Mouse (Mus musculus) heart, embryonic 15.5 days (tissue): Measurements from ENCODE around the gene Capn1. TPM values are rescaled to one million over a fixed set of nuclear protein-coding genes. Genes with fewer than 3 reads are reported as not detected.
"Not testable (repeated sequence)": the region's sequence is repeated elsewhere in the genome, so short reads cannot be mapped to it uniquely, and the experiment has no call there.

Experiments
- ATAC-seq: fragments of 200-750 bp; cut with Nextera tagmentation; replicated peaks from 2 replicates; pipeline ENCODE4 v1.8.0; 2017; ENCODE audit warnings: low read depth, moderate TSS enrichment; ENCODE audit not compliant: insufficient number of reproducible peaks, insufficient read depth, low FRiP score
- H3K27ac ChIP-seq: fragments of 300-500 bp; sonication (generic); 2 replicates; pipeline ENCODE4 v1.5.1; 2015; ENCODE audit warnings: mild to moderate bottlenecking, inconsistent platforms
- H3K27me3 ChIP-seq: fragments of 300-500 bp; sonication (generic); 2 replicates; pipeline ENCODE4 v1.6.1; 2015; ENCODE audit warnings: inconsistent platforms
- H3K36me3 ChIP-seq: fragments of 300-500 bp; sonication (generic); 2 replicates; pipeline ENCODE4 v1.6.1; 2015; ENCODE audit warnings: mild to moderate bottlenecking, inconsistent platforms
- H3K4me1 ChIP-seq: fragments of 300-500 bp; sonication (generic); replicated peaks from 2 replicates; pipeline ENCODE4 v1.6.1; 2015; ENCODE audit warnings: inconsistent platforms
- H3K4me2 ChIP-seq: fragments of 300-500 bp; sonication (generic); 2 replicates; pipeline ENCODE4 v1.6.1; 2015; ENCODE audit warnings: inconsistent platforms, mild to moderate bottlenecking, moderate library complexity
- H3K4me3 ChIP-seq: fragments of 300-500 bp; sonication (generic); 2 replicates; pipeline ENCODE4 v1.5.1; 2015; ENCODE audit warnings: mild to moderate bottlenecking, inconsistent platforms
- H3K9ac ChIP-seq: fragments of 300-500 bp; sonication (generic); 2 replicates; pipeline ENCODE4 v1.6.1; 2015; ENCODE audit warnings: mild to moderate bottlenecking, inconsistent platforms
- H3K9me3 ChIP-seq: fragments of 300-500 bp; sonication (generic); replicated peaks from 2 replicates; pipeline ENCODE4 v1.6.1; 2016; ENCODE audit warnings: inconsistent platforms
- WGBS: fragments of 180-500 bp; shearing (Covaris S2); methylation state at CpG from one replicate; pipeline ENCODE4 v1.1.7; 2015; ENCODE audit warnings: mixed read lengths; 5-methylcytosine and 5-hydroxymethylcytosine counted together
- polyA plus RNA-seq: library from polyadenylated mRNA; unstranded; fragments of >200 nt; fragmentation: Nextera tagmentation; extraction: Ambion mirVana; gene quantifications from 2 replicates; pipeline ENCODE4 v1.2.1, GENCODE M21; 2015

Capn1 gene
- polyA plus RNA-seq, 1 experiment from 2014 or later: 6.6 TPM

DNA sequence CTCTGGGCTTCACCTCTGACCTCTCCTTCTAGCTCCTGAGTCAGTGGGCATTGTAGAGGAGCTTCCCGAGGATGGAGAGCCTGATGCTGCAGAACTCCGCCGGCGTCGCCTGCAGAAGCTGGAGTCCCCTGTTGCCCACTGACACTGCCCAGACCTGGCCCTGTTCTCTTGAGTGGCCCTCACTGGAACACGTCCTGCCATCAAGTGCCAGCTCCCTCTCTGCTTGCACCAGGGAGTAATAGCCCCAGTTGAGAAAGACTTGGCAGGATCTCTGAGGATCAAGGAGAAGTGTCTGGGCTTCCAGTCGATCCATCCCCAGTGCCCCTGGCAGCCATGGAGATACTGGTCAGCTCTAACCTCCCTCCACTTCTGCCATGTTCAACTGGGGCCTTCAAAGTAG lies 36.8 kb upstream of the Capn1 start:
- Histone ChIP-seq H3K4me1 (peaks cover 20% of the 10 kb centered on the region), H3K4me3 (no peak overlapping the region), H3K9ac (no peak overlapping the region), H3K9me3 (no peaks in the 10 kb centered on the region), H3K4me2 (no peak overlapping the region), H3K27ac (no peak overlapping the region), H3K27me3 (no peaks in the 10 kb centered on the region), H3K36me3 (peaks cover 76% of the 10 kb centered on the region)
- 82% methylated on average over 7 of the region's 7 CpGs for WGBS
- no peak for ATAC-seq

DNA sequence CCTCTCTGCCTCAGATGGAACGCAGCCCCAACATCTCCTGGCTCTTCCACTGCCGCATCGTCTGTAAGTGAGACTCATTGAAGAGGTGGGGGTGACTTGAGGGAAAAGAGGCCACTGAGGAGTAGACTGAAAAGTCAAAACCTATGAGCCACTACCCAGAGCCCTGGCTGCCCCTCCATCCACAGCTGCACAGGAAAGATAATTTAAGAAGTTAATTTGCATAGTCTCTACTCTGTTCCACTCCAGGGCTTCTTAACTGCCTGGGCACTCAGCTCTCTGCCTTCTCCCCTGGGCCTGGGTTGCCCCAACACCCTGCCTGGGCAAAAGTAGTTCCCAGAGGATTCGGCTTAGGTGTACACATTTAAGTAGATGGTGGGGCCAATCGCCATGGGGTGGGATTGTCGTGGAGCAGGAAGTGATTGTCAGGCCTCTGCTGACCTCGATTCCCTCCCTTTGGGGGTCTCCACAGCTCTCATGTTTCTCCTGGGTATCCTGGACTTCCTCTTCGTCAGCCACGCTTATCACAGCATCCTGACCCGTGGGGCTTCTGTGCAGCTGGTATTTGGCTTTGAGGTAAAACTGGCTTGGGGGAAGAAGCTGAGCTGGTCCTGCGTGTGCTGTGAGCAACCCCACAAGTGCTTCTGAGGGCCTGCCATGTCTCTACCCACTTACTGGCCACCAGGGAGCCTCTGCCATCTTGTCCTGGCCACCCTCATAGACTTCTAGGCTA lies 33.1 kb upstream of the Capn1 start:
- H3K4me2 ChIP-seq: no peak overlapping the region
- WGBS: 75% methylated on average over 11 of the region's 11 CpGs
- peaks cover 59% of the 10 kb centered on the region for H3K36me3 ChIP-seq
- H3K4me1 ChIP-seq: peaks cover 18% of the 10 kb centered on the region
- no peaks in the 10 kb centered on the region for H3K27me3 ChIP-seq
- no peak overlapping the region for H3K27ac ChIP-seq
- no peak for ATAC-seq
- H3K9me3 ChIP-seq: no peaks in the 10 kb centered on the region
- no peak overlapping the region for H3K9ac ChIP-seq
- H3K4me3 ChIP-seq: no peak overlapping the region

DNA sequence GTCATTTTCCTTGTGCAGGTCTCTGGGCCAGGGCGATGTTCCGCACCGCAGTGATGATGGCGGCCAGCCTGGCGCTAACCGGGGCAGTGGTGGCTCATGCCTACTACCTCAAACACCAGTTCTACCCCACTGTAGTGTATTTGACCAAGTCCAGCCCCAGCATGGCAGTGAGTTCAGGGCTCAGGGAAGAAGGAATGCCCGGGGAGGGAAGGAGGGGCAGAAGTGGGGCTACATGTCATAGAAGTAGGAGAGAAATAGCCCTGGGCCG lies 32.1 kb upstream of the Capn1 start:
- Histone ChIP-seq H3K4me3 (peak overlapping the region; percentile 93), H3K27ac (no peak overlapping the region), H3K9me3 (no peaks in the 10 kb centered on the region), H3K4me1 (peaks cover 18% of the 10 kb centered on the region), H3K36me3 (peaks cover 49% of the 10 kb centered on the region), H3K4me2 (peak overlapping the region; percentile 92), H3K27me3 (no peaks in the 10 kb centered on the region), H3K9ac (peak overlapping the region; percentile 84)
- ATAC-seq: no peak
- 78% methylated on average over 8 of the region's 8 CpGs for WGBS

DNA sequence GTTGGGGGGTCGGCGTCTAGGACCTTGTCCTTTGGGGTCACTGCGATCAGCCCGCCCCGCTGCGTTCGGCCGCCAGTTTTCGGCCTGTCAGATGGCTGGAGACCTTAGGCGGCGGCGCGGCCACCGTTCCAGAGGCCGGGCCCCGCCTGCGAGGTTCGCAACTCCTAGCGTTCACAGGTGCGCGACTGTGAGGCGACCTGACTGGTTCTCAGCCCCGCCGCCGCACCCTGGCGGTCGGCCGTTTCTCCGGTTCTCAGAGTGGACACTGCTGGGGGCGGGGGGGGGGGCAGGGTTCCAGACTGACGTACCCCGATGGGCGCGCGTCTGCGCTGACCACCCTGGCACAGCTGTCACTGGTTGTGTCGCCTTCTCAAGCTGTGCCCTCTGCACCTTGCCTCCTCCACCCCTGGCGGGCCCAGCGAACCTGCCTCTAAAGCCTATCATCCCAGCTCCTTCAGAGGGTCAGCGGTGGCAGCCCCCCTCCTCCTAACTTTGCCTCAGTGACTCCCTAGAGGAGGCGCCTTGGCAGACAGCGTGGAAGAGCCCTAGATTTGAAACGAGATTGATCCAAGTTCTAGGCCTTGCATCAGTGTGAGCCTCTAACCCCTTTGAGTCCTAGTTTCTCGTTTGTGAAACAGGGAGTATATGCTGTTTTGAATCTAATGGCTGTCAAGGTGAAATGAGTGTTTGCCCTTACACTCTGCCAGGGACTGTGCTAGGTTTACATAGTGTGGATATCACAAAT lies 31.6 kb upstream of the Capn1 start:
- H3K4me1 ChIP-seq: peaks cover 18% of the 10 kb centered on the region
- peak overlapping the region; percentile 84 for H3K9ac ChIP-seq
- H3K36me3 ChIP-seq: peaks cover 44% of the 10 kb centered on the region
- H3K9me3 ChIP-seq: no peaks in the 10 kb centered on the region
- H3K4me2 ChIP-seq: peak overlapping the region; percentile 92
- ATAC-seq: peak; percentile 12; the same call in 1 of the 2 replicates
- H3K4me3 ChIP-seq: peak overlapping the region; percentile 93
- WGBS: 2% methylated on average over 37 of the region's 44 CpGs
- peak overlapping the region; percentile 98 for H3K27ac ChIP-seq
- H3K27me3 ChIP-seq: no peaks in the 10 kb centered on the region

DNA sequence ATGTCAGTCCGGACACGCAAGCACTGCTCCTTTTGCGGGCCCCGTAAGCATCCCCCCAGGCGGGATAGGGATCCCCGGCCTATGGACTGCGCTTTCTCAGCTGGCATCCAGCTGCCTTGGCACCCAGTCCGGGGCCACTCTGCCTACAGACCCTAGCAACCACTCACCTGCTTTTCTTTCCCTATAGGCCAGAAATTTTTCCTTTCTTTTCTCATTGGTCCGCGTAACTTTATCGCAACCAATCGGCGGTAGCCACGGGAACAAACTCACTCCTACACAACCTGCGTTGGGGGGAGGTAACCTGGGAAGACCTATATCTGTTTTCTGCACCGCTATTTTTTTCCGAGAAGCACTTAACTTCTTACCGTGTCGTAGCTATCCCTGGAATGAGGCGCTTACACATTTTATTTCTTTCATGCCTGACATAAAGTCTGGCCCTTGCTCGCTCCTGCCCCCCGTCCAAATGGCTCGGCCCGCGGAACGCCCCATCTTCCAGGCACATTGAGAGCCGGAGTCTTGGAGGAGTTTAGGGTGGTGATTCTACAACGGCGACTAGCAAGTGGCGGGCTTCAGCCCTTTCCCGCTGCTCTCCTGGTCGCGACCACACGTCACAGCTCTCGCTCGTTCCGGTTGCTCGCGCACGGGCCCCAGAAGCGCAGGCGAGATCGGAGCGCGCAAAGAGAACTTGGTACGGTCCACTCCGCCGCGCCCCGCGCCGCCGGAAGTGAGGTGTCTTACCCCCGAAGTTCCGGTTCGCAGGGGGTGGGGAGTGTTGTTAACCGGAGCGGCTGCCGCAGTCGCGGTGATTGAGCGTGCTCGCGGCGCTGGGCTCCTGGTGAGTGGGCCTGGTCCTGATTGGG lies 30.8 kb upstream of the Capn1 start, which contains the start of gene Syvn1:
Gene Syvn1 (plus strand): TSS at position 283 of the 860 bp plus-strand sequence.
- ATAC-seq: peak; percentile 92
- Histone ChIP-seq H3K36me3 (peaks cover 36% of the 10 kb centered on the region), H3K4me3 (peak within 1 kb of the TSS; percentile 93), H3K27ac (peak within 1 kb of the TSS; percentile 98), H3K4me1 (peaks cover 18% of the 10 kb centered on the region), H3K4me2 (peak within 1 kb of the TSS; percentile 92), H3K9ac (peak within 1 kb of the TSS; percentile 84), H3K27me3 (no peaks in the 10 kb centered on the region), H3K9me3 (no peaks in the 10 kb centered on the region)
- WGBS: under 1% methylated on average over 65 of the region's 65 CpGs

DNA sequence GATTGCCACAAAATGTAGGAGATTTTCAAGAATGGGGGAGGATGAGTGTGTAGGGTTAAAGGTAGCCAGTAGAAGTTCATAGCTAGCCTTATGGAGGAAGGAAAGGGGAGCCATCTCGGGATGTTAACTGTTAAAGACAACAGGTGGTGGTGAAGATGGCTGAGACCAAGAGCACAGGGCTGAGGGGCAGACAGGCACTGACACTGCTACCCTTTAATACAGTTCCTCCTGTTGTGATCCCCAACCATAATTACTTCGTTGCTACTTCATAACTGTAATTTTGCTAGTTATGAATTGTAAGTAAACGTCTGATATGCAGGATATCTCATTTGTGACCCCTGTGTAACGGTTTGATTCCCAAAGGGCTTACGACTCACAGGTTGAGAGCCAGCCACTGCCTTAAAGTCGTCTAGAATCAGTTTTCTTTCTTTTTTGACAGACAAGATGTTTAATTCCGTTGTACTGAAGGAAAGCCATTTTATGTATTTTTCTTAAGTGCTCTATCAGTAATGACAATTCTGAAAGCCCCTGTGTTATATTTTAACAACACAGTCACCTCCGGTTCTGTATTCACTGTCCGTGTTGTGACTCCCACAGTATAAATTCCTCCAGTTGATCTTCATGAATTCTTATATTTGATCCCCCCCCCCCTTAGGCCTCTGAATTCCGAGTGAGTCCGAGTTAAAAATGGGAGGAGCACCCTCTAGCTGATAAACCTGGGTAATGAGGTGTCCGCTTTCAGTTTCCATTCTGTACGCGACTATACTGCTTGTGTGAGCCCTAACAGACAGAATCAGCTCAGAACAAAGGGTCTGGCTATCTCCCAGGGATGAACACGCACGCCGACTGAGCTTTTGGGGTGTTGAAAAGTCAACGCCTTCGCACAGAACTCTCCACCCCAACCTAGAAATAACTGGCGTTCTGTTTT lies 29.9 kb upstream of the Capn1 start:
- Histone ChIP-seq H3K4me2 (peak overlapping the region; percentile 92), H3K36me3 (peaks cover 27% of the 10 kb centered on the region), H3K9ac (peak overlapping the region; percentile 64), H3K9me3 (no peaks in the 10 kb centered on the region), H3K27me3 (no peaks in the 10 kb centered on the region), H3K4me3 (peak overlapping the region; percentile 93), H3K27ac (peak overlapping the region; percentile 98), H3K4me1 (peaks cover 18% of the 10 kb centered on the region)
- ATAC-seq: peak; percentile 25; the same call in 1 of the 2 replicates
- 13% methylated on average over 20 of the region's 20 CpGs for WGBS

DNA sequence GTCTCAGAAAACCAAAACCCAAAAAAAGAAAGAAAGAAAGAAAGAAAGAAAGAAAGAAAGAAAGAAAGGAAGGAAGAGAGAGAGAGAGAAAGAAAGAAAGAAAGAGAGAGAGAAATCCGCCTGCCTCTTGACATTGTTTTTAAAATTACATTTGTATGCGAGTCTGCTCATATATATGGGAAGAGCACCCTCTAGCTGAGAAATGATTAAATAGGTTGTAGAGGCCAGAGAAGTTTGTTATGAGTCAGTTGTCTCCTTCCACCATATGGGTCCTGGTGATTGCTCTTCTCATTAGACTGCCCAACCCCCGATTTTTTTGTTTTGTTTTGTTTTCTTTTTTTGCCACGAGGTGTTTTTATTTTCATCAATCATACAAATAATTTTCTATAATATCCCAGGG lies 28.4 kb upstream of the Capn1 start:
- peaks cover 11% of the 10 kb centered on the region for H3K36me3 ChIP-seq
- not testable (repeated sequence) for H3K9me3 ChIP-seq, H3K27ac ChIP-seq, H3K4me2 ChIP-seq, ATAC-seq, H3K9ac ChIP-seq, H3K27me3 ChIP-seq, H3K4me3 ChIP-seq
- peaks cover 18% of the 10 kb centered on the region for H3K4me1 ChIP-seq
- WGBS: 43% methylated on average over 4 of the region's 4 CpGs

DNA sequence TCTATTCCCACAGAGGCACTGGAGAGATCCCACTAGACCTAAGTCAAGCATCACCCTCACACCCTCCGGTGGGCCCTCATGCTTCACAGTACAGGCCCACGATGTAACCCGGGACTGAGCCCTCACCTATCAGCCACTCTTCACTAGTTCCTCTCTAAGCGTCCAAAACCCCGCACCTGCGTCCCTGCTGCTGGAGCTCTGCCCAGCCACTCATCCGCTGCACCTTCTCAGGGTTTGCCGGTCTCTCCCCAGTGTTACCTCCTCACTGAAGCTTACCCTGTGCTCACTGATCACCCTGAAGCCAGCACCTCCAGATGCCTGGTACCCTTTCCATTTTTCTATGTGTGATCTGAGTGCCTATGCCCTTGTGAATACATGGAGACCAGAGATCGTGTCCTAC lies 26.6 kb upstream of the Capn1 start:
- H3K9me3 ChIP-seq: no peaks in the 10 kb centered on the region
- H3K36me3 ChIP-seq: no peaks in the 10 kb centered on the region
- 74% methylated on average over 9 of the region's 9 CpGs for WGBS
- H3K4me3 ChIP-seq: no peak overlapping the region
- H3K27me3 ChIP-seq: no peaks in the 10 kb centered on the region
- peaks cover 7% of the 10 kb centered on the region for H3K4me1 ChIP-seq
- ATAC-seq: no peak
- no peak overlapping the region for H3K9ac ChIP-seq
- H3K4me2 ChIP-seq: no peak overlapping the region
- H3K27ac ChIP-seq: no peak overlapping the region

DNA sequence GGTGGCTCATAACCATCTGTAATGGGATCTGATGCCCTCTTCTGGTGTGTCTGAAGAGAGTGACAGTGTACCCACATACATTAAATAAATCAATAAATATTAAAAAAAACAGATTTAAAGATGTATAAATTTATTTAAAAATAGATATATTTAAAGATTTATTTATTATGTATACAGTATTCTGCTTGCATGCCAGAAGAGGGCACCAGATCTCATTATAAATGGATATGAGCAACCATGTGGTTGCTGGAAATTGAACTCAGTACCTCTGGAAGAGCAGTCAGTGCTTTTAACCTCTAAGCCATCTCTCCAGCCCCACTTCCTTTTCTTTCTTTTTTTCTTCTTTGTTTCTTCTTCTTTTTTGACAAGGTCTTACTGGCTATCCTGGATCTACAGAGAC lies 24.3 kb upstream of the Capn1 start:
- Histone ChIP-seq H3K4me1 (peaks cover under 1% of the 10 kb centered on the region), H3K9ac (no peak overlapping the region), H3K27me3 (no peaks in the 10 kb centered on the region), H3K36me3 (no peaks in the 10 kb centered on the region), H3K4me2 (no peak overlapping the region), H3K9me3 (no peaks in the 10 kb centered on the region), H3K27ac (no peak overlapping the region), H3K4me3 (no peak overlapping the region)
- ATAC-seq: no peak

DNA sequence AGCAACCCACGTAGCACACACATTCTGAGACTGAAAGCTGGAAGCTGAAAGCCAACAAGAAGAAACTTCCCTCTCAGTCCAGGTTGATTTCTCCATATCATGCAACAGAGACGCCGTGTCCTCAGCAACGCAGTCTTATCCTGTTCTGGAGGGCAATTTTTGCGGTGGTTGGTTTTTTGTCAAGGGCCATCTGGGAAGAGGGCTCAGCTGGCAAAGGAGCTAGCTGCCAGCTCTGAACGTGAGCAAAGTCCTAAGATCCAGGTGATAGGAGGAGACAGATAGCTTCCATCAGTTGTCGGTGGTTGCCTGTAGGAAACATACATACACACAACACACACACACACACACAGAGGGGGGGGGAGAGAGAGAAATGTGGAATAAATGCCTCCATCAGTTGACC lies 22.6 kb upstream of the Capn1 start:
- no peak overlapping the region for H3K9ac ChIP-seq
- ATAC-seq: no peak

More for the DNA sequence above, 22.6 kb upstream of the Capn1 start:
- H3K27me3 ChIP-seq: no peaks in the 10 kb centered on the region
- H3K4me2 ChIP-seq: no peak overlapping the region
- H3K27ac ChIP-seq: no peak overlapping the region
- no peak overlapping the region for H3K4me3 ChIP-seq
- H3K36me3 ChIP-seq: no peaks in the 10 kb centered on the region
- WGBS: 69% methylated on average over 7 of the region's 7 CpGs
- H3K9me3 ChIP-seq: no peaks in the 10 kb centered on the region
- H3K4me1 ChIP-seq: no peaks in the 10 kb centered on the region
